Mouse (Mus musculus): ENCODE measurements around the gene Tll2.
A peak's percentile ranks its signal among the peaks of the same experiment; 100 is the strongest.

Tll2 gene

DNA sequence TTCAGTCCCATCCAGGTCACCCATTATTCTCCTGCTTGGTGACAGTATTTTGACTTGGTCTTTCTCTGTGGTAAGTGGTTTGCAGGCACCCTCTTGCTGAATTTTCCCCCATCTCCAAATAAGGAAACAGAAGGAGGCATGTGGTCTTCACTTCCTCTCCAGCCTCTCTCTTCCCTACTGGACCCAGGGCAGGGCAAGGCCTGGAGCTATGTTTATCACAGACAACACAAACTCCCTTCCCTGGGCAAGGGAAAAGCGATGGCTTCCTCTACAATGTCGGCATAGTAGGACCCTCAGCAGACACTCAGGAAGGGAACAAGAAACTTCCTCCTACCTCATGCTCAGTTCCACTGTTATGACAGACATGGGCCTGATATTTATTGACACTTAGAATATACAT is 114.7 kb downstream of the Tll2 start:
- DNase-seq (ENCODE audit: extremely low read depth, insufficient read length, low spot score): no peak

DNA sequence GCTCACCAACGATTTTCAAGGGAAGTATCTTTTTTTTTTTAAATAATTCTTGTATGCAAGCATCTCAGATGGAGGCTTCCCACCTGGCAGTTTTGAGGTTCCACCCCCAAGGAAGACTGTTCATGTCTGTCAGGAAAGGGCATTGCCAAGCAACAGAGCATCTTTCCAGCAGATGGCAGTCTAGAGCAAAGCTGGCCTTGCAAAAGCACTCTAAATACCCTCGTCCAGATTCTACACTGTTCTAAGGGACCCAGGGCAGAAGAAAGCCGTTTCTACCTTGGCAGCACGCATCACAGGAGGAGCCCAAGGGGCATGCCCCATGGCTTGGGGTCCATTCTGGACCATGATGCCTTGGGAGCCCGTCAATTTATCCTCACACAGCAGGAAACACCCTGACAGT is 116.8 kb downstream of the Tll2 start:
- no peak for DNase-seq (ENCODE audit: extremely low read depth, insufficient read length, low spot score)

DNA sequence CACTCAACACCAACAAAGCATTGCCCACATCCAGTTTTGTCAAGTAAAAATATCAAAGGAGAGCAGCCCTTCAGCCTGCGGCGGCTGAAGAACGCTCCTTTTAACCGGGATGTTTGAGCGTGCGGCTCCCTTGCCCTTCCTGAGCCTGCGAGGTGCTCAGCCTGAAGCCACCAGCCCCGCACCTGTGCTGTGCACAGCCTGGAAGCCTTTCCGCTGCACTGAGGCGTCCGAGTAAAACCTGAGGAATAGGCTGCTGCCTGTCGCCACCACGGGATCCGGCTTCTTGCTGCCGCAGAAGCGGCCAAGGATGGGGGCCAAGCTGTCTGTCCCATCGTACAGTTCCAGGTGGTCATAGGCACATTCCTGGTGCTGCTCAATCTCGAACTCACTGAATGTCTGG is 118.1 kb downstream of the Tll2 start:
- no peak for DNase-seq (ENCODE audit: extremely low read depth, insufficient read length, low spot score)

DNA sequence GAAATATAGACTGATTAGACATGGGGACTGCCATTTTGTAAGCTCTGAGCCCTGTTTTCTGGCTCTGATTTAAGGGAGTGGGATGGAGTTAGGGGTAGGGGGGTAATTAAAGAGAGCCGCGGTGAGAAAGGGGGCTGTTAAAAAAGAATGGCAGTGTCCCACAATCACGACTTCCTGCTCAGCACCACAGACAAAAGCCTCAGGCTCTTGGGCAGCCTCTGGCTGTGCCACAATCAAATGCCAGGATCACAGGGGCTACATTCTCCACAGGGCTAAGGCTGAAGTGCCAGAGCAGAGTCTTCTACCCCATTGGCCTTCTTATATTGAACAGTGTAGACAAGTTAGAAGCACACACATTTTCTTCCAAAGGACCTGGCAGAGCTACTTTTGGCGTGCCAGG is 118.7 kb downstream of the Tll2 start:
- no peak for DNase-seq (ENCODE audit: extremely low read depth, insufficient read length, low spot score)

DNA sequence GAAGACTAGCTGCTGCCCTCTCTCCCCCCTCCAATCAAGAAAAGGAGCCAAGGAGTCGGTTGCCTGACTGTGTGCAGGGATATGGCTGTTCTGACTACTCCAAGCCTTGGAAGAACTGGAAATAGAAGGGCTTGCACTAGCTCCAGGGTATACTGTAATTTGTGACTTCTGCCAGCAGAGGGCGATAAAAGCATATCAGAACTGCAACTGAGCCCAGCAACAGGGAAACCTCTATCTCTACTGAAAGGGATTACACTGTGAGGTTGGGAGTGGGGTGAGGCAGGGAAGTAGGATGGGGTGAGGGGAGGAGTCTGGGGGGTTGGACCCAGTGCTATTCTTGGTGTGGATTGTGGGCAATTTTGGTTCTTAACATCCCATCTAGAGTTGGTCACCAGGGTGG is 119.9 kb downstream of the Tll2 start:
- no peak for DNase-seq (ENCODE audit: extremely low read depth, insufficient read length, low spot score)

DNA sequence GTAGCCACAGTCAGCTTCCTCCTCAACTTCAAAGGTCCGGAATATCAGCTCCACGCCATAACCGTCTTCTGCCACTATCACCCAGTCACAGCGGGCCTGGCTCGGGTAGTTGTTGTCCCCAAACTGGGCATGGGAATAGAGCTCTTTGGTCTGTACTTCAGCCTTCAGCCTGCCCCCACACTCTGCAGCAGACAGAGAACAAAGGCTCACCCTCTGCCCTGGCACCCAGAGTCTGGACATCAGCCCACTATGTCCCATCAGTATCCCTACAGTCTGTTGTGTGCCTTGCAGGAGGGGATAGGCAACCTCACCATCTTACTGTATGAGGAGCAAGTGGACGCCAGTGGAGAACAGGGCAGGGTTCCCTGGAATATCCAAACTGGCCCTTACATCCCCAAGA is 120.3 kb downstream of the Tll2 start:
- DNase-seq (ENCODE audit: extremely low read depth, insufficient read length, low spot score): no peak

DNA sequence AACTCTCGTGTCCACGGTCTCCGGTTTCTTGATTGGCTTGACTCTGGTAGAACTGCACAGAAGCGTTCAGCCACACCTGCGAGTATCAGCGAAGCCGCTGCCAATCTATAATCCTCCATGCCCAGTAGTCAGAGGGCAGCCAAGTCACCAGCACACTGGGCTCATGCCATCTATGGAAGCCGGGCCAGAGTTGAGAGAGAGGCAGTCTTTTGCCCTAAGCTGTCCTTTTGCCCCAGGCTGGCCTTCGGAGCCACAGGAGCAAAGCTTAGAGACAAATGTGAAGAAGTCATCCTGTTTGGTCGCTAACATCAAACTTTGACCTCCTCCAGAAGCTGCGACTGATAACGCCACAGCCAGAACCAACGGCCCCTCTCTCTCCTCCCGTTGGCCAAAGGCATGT is 123.0 kb downstream of the Tll2 start:
- DNase-seq (ENCODE audit: extremely low read depth, insufficient read length, low spot score): no peak

DNA sequence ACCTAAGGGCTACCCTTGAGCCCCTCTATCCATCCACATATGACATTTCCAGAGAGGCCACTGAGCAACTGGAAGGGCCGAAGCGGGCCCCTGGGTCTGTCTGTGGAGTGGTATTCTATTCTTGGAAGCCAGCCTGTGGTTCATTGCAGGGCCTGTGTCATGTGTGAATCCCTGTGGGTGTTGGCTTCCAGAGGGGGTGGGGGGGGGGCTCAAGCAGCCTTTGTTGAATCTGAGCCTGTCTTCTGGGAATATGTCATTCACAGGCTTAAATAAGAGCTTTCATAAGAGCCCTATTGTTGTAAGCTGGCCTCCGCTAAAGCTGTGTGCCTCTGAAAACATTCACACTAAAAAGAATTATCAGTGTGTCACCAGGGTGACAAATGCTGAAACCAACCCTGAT is 125.0 kb downstream of the Tll2 start:
- no peak for DNase-seq (ENCODE audit: extremely low read depth, insufficient read length, low spot score)

DNA sequence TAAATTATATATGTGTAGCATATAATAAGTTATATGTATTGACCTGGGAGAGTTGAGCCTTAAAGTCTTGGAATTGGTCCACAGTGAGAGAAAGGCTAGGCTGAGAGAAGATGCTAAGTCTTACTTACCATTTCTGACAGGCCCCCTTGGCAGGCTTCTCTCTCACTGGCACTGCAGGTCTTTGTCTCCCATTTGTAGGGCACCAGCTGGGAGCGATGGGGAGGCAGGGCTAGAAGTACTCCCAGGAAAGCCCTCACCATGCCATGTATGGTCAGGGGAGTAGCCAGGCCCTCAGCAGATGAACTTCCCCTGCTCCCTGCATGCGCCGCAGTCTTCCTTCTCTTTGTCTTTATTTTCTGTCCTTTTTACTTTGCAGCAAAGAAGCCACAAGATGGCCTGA is 129.7 kb downstream of the Tll2 start, which contains the start of gene Opalin:
Gene Opalin (minus strand): TSS at position 208 of the 400 bp plus-strand sequence.
- no peak for DNase-seq (ENCODE audit: extremely low read depth, insufficient read length, low spot score)

DNA sequence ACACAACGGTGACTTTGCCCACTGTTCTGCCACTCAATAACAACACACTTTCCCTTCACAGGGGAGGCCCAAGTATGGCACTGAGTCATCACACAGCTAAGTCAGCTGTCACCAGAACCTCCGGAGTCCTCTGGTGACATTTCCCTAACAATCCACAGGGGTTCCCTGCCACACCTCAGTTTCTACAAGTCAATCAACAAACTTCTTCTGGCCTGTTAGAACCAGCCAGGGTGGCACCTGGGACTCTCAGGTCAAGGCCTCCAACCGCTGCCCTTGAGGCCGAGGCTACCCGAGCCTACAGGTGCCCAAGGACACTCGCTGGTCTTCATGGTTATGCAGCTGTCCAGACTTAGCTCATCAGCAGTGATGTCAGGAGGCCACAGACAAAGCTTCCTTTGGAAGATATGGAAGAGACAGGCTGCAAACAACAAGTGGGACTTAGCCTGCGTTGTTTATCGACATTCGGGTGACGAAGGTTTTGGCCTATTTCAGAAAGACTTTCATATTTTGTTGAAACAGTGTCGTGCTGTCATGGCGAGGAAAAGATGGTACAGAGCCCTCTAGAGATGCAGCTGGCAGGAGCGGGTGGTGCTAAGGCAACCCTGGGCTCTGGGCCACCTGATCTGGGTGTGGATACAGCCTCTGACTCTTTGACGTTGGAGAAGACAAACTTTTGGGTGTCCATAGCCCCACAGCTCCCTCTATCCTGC is 132.7 kb downstream of the Tll2 start:
- DNase-seq (ENCODE audit: extremely low read depth, insufficient read length, low spot score): no peak

DNA sequence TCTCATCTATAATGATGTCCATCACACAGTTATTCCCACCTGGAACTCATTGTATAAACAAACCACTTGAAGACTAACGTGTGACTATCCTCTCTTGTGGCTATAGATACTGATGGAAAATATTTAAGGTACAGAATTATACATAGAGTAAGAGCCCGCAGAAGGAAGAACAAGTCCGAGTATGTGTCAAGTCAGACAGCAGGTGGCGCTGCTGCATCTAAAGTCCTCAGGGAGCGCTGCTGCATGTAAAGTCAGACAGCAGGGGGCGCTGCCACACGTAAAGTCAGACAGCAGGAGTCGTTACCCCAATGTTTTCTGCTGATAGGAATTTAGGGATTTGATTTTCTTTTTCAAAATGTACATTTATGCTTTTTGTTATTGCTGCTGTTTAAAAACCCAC is 135.1 kb downstream of the Tll2 start:
- DNase-seq (ENCODE audit: extremely low read depth, insufficient read length, low spot score): peak; percentile 51

DNA sequence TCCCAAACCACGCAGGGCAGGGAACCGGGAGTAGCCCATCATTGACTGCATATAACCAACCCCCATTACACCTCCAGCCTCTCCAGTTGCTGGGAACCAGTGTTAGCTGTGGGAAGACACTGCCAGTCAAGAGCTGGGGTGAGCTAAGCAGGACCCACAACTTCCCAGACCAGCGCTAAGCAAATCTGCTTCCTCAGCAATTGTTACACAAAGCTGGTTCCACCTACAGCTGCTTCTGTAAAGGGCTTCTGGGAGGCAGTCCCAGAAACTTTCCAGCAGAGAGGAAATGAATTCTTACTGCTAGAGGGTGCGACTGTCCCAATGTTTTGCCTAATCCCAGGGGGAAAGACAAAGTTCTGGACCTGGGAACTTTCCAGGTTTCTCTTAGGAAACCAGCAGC is 151.9 kb downstream of the Tll2 start:
- no peak for DNase-seq (ENCODE audit: extremely low read depth, insufficient read length, low spot score)

DNA sequence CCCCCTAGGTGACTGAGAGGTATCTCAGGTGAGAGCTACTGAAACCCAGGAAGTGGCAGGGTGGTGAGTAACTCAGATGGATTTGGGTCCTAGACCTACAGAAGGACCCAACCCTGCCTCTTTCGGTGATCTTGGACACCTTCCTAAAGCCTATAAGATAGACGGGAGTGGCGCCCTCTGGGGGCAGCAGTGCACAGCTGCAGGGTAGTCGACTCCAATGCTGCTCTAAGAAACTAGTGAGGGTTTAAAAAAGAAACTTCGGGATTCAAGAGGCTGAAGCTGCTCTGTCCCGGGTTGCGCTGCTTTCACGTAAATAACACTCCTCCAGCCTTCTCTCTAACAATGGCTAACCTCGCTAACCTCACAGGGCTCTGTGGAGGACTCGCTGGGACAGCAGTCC is 153.1 kb downstream of the Tll2 start:
- no peak for DNase-seq (ENCODE audit: extremely low read depth, insufficient read length, low spot score)

DNA sequence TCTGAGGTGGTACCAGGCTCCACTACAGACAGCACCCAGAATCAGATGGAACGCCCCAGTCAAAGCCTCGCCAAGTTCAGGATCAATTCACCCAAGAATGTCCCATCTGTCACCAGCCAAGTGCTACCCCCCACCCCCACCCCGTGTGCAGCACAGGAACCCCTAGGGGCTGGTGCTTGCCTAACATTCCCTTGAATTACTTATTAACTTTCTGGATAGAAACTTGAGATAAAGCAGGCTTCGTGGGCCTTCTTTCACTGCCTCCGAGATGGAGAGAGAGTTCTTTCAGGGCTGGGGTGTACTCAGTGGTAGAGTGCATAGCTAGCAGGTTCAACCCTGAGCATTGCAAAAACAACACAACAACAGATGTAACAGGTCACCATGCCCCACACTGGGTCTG is 154.4 kb downstream of the Tll2 start:
- no peak for DNase-seq (ENCODE audit: extremely low read depth, insufficient read length, low spot score)

DNA sequence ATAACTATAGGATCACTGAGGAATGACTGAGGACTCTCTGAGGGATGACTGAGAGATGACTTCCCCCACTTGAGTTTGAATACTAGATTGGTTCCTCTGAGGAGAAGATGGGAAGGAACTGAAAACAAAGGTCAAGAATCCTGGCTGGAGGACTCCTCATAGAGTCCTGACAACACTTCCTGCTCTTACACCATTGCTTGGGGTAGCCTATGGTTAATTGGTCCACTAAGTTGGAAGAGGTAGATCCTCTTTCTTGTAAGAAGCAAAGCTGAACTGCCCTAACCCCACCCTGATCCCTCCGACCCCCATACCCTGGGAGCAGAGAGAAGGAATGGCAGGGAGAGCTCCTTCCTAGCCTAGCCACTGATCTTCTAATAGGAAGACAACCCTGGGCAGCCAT is 154.9 kb downstream of the Tll2 start:
- no peak for DNase-seq (ENCODE audit: extremely low read depth, insufficient read length, low spot score)

DNA sequence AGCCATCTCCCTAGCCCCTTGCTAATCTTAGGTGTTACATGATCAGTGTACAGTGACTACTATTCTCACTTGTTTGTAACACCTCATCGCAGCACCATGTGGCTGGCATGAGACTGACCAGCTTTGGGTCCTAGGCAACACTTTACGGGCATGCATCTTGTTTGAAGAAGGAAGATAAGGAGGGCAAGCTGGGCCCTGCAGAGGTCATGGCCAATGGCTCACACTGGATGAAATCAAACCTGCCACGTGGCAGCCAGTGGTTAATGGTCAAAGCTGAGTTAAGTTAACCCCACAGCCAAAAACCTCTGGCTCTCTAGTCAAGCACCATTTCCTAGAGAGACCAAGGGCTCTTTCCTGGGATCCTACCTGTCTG is 158.5 kb downstream of the Tll2 start:
- DNase-seq (ENCODE audit: extremely low read depth, insufficient read length, low spot score): no peak

DNA sequence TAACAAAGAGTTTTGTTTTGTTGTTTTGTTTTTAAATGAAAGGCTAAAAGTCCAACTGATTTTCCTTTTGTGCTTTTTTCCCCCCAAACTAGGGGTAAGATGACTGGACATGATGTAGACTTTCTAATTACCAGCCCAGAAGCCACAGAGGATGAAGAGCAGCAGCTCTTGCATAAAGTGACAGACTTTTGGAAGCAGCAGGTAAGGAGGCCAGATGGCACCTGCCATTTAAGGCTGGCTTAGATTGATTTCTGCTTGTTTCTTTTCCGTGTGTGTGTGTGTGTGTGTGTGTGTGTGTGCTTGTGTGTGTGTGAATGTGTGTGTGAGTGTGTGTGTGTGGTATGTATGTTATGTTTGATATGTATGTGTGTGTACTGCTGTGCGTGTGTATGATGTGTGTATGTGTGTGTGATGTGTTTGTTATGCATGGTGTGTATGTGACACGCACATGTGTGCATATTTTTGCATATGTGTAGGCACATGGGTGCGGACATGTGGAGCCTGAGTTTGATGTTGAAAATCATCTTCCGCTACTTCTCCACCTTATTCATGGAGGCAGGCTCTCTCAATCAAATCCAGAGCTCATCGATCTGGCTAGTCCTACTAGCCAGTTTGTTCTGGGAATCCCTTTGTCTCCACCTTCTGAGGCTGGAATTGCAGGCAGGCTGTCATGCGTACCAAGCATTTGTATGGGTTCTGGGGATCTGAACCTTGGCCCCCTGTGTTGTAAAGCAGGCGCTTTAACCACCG is 159.0 kb downstream of the Tll2 start:
- no peak for DNase-seq (ENCODE audit: extremely low read depth, insufficient read length, low spot score)

DNA sequence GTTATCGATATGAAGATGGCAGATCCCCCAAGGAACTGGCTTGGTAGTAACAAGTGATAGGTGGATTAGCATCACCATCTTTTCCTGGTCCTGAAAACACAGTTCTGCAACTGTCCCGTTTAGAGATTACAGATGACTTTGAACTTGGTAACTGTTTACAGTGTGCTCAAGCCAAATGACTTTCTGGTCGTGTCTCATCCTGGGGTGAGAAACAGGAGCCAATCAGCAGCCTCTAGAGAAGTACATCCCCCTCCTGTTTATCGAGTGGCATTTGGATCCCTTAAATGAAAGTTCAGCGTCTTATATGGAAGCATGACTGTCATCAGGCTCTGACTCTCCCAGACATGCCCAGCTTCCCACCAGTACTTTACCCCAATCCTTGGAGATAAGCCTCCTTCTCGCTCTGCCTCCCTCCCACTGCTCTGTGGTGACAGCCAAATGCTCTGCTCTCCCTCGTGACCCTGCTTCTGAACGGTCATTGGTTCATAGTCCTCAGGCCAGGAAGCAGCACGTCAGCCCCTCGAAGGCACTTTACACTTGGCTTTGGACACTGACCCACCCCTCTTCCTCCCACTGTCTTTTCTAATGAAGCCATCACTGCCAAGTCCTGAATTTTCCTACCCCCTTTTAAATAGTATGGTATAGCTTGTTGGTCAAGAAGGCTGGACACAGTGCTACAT is 161.4 kb downstream of the Tll2 start:
- DNase-seq (ENCODE audit: extremely low read depth, insufficient read length, low spot score): peak; percentile 7

DNA sequence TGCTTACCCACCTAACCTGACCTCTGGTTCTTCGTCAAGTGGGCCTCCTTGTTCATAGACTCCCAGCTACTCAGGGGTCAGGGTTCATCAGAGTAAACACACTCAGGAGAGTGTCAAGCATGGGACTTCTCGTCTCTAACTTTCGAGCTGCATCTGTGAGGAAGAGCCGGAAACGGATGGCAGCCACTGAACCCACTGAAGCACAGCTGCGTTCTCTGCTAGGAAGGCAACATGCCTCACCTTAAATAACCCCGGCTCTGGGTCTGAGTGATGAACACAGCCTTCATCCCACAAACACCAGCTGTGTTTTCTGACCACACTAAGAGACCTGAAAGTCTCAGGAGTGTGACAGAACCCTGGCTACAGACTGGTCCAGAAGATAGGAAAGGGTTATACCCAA is 167.5 kb downstream of the Tll2 start:
- DNase-seq (ENCODE audit: extremely low read depth, insufficient read length, low spot score): no peak

DNA sequence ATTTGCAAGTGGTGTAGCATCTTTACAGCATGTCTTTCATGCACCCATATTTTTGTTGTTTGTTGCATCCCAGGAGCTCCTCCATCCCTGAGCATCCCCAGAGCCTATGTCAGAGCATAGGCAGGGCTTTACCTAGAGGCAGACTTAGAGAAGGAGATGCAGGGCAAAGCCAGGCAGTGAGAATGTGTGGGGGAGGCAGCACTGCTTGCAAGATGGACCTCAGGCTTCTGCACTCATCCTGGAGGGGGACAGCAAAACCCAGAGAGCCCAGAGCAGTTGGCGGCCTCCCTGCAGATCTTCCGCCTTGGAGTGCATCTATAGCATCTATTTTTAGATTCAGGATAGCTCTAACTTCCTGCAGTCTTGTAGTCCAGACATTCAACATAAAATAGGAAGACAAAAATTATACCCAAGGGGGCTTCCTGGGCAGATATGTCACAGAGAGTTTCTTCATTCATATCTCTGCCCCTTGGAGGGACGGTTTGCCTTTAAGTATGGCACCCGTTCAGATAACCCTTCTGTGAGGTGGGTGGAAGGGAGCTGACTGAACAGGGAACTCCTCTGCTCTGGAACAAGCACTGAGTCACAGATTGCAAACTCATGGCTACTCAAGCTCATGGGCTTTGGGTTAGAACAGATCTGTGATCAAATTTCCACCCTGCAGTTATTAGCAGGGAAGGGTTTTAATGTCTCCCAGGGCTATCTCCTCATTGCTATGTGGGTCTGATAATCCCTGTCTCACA is 170.7 kb downstream of the Tll2 start:
- DNase-seq (ENCODE audit: extremely low read depth, insufficient read length, low spot score): no peak

Measured in 3134 (cell line).